In the genomic region with DNA sequence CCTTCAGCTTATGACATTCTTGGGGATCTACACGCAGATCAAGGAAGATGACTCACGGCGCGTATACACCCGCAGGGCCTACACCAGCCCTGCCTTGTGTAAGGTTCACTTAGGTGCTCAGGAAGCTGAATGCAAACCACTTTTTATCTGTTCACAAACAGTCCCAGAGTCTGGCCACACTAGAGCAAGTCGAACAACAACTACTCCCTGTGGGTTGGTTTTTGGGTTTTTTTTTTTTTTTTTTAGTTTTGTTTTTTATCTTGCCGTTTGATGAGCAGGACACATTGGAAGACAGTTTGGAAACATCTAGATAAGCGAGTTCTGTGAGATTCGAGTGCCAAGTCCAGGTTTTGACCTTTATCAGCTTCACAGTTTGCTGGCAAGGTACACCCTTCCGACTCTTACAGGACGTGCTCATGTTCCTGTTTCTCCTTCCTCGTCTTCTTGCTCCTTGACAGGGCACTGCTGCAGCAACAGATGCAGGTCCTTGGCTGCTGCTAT, we compare ENCODE assay signal across 11 mouse cellular contexts. TPM values are rescaled to one million over a fixed set of nuclear protein-coding genes. Genes with fewer than 3 reads are reported as not detected.
A peak's percentile ranks its signal among the peaks of the same experiment; 100 is the strongest.
DNase-seq lines count a peak whose midpoint lies in the region; ATAC-seq and TF ChIP-seq lines count a peak whose summit lies in the region.
"Had no signal": no experiment of that assay in that cellular context is flagged by ENCODE, and none has a peak within 500 bp of the region (broad histone marks: within the 10 kb centered on the region; RNA-seq: fewer than 3 reads in every experiment).

No protein-coding gene starts in this region.

- no peaks in the 10 kb centered on the region for H3K27me3 ChIP-seq in MEL (ENCODE audit: control insufficient read depth in 1 of 2, insufficient read depth in 2 of 2, low read length in 2 of 2)
- H3K27me3 ChIP-seq in intestine, embryonic 16.5 days (replicated peaks; ENCODE audit: control insufficient read depth, insufficient read depth, low read length): no peaks in the 10 kb centered on the region
- H3K27me3 ChIP-seq in small intestine, adult 2 months (ENCODE audit: control insufficient read depth, insufficient read depth, low read length): no peaks in the 10 kb centered on the region
- H3K27me3 ChIP-seq in midbrain, postnatal 0 days (ENCODE audit: insufficient read depth, low read length): no peaks in the 10 kb centered on the region
- H3K27me3 ChIP-seq: limb, embryonic 12.5 days had no signal

- WGBS in intestine, embryonic 16.5 days: 63% methylated on average over 12 of the region's 12 CpGs
- WGBS in small intestine, adult 2 months: 17% methylated on average over 12 of the region's 12 CpGs
- WGBS in midbrain, postnatal 0 days: 91% methylated on average over 12 of the region's 12 CpGs

- peak overlapping the region; percentile 72 for H3K9ac ChIP-seq in MEL (ENCODE audit: control insufficient read depth, low read depth, low read length, poor library complexity, severe bottlenecking)
- H3K9ac ChIP-seq in intestine, embryonic 16.5 days (ENCODE audit: low read depth, low read length): no peak overlapping the region
- H3K9ac ChIP-seq in midbrain, postnatal 0 days (replicated peaks; ENCODE audit: low read length, poor library complexity, severe bottlenecking): no peak overlapping the region
- H3K9ac ChIP-seq: limb, embryonic 12.5 days had no signal

- no peak overlapping the region for H3K4me2 ChIP-seq in intestine, embryonic 16.5 days (ENCODE audit: low read depth, low read length)
- H3K4me2 ChIP-seq in midbrain, postnatal 0 days (ENCODE audit: low read depth, low read length, poor library complexity, severe bottlenecking): no peak overlapping the region
- H3K4me2 ChIP-seq: limb, embryonic 12.5 days had no signal

- no peaks in the 10 kb centered on the region for H3K9me3 ChIP-seq in MEL (replicated peaks; ENCODE audit: insufficient read depth, low read length)
- no peaks in the 10 kb centered on the region for H3K9me3 ChIP-seq in intestine, embryonic 16.5 days (ENCODE audit: control insufficient read depth, low read length)
- H3K9me3 ChIP-seq in midbrain, postnatal 0 days (ENCODE audit: low read length): no peaks in the 10 kb centered on the region
- H3K9me3 ChIP-seq: limb, embryonic 12.5 days had no signal

- TF ChIP-seq POLR2A in MEL (IDR thresholded peaks at IDR 0.05; ENCODE audit: control insufficient read depth in 1 of 2, insufficient read depth in 1 of 2, low read depth in 1 of 2, low read length in 2 of 2, poor library complexity in 1 of 2): peak in 1 of 2 experiments; percentile 66; a peak in 2 of 4 replicates
- no peak for TF ChIP-seq POLR2A in small intestine, adult 2 months (IDR thresholded peaks at IDR 0.05; ENCODE audit: low read depth, low read length)

- peaks cover 18% of the 10 kb centered on the region for H3K79me2 ChIP-seq in MEL (ENCODE audit: control insufficient read depth, insufficient read depth, low read length, poor library complexity)

- H3K27ac ChIP-seq in MEL (ENCODE audit: control insufficient read depth, low read depth, low read length): peak overlapping the region; percentile 100
- peak overlapping the region; percentile 60 for H3K27ac ChIP-seq in intestine, embryonic 16.5 days (ENCODE audit: low read length)
- H3K27ac ChIP-seq in small intestine, adult 2 months (ENCODE audit: insufficient read depth, low read depth, low read length): peak overlapping the region; percentile 94
- no peak overlapping the region for H3K27ac ChIP-seq in midbrain, postnatal 0 days (ENCODE audit: low read depth, low read length)
- H3K27ac ChIP-seq: gastrocnemius, adult 2 months; limb, embryonic 12.5 days had no signal

- H3K36me3 ChIP-seq in MEL (ENCODE audit: control insufficient read depth in 1 of 2, insufficient read depth in 2 of 2, low read length in 2 of 2): peaks cover 4 to 74% of the 10 kb centered on the region in 2 experiments
- no peaks in the 10 kb centered on the region for H3K36me3 ChIP-seq in intestine, embryonic 16.5 days (ENCODE audit: control insufficient read depth, insufficient read depth, low read length)
- H3K36me3 ChIP-seq in small intestine, adult 2 months (ENCODE audit: control insufficient read depth, insufficient read depth, low read length): peaks cover 21% of the 10 kb centered on the region
- H3K36me3 ChIP-seq in midbrain, postnatal 0 days (ENCODE audit: insufficient read depth, low read length): no peaks in the 10 kb centered on the region
- H3K36me3 ChIP-seq: limb, embryonic 12.5 days had no signal

- no peak for TF ChIP-seq RAD21 in MEL (IDR thresholded peaks at IDR 0.05; ENCODE audit: low read depth, low read length)

- peak; percentile 77 for ATAC-seq in intestine, embryonic 16.5 days
- no peak for ATAC-seq in midbrain, postnatal 0 days (ENCODE audit: low FRiP score)

- peaks cover 36 to 48% of the 10 kb centered on the region in 2 experiments for H3K4me1 ChIP-seq in MEL (ENCODE audit: control insufficient read depth in 1 of 2, insufficient read depth in 2 of 2, low read length in 2 of 2)
- H3K4me1 ChIP-seq in intestine, embryonic 16.5 days (ENCODE audit: control insufficient read depth, insufficient read depth, low read length): peaks cover 5% of the 10 kb centered on the region
- peaks cover 20% of the 10 kb centered on the region for H3K4me1 ChIP-seq in small intestine, adult 2 months (ENCODE audit: control insufficient read depth, insufficient read depth, insufficient read length, low read length)
- no peaks in the 10 kb centered on the region for H3K4me1 ChIP-seq in midbrain, postnatal 0 days (ENCODE audit: insufficient read depth, low read length)
- H3K4me1 ChIP-seq: limb, embryonic 12.5 days had no signal

- DNase-seq in CD4-positive helper T cell, adult 2 months (ENCODE audit: low read depth, low spot score): peak; percentile 85
- DNase-seq in MEL (ENCODE audit: low read depth, low spot score): peak; percentile 97
- DNase-seq in midbrain, postnatal 0 days (ENCODE audit: low spot score): no peak
- DNase-seq in right cerebral cortex, adult 18-20 months: no peak
- DNase-seq in frontal cortex, postnatal 14 days (ENCODE audit: low spot score in 2 of 2): no peak
- DNase-seq: gastrocnemius, adult 2 months; kidney, postnatal 14 days had no signal

- peak; percentile 99 for TF ChIP-seq EP300 in MEL (IDR thresholded peaks at IDR 0.05; ENCODE audit: low read depth in 1 of 2, low read length in 2 of 2)

- H3K4me3 ChIP-seq in MEL (ENCODE audit: control insufficient read depth in 1 of 2, insufficient read depth in 1 of 2, low read depth in 2 of 2, low read length in 2 of 2): peak overlapping the region in 1 of 2 experiments; percentile 9; a peak in 1 of 4 replicates
- no peak overlapping the region for H3K4me3 ChIP-seq in intestine, embryonic 16.5 days (ENCODE audit: low read length)
- H3K4me3 ChIP-seq in small intestine, adult 2 months (ENCODE audit: low read depth, low read length): no peak overlapping the region
- no peak overlapping the region for H3K4me3 ChIP-seq in midbrain, postnatal 0 days (ENCODE audit: low read depth, low read length)
- H3K4me3 ChIP-seq: gastrocnemius, adult 2 months; limb, embryonic 12.5 days; myocyte had no signal

- no peak for TF ChIP-seq CTCF in MEL (IDR thresholded peaks at IDR 0.05 in 2 of 3, conservative IDR thresholded peaks at IDR 0.05 in 1 of 3; ENCODE audit: control insufficient read depth in 1 of 3, insufficient read depth in 1 of 3, low read depth in 2 of 3, low read length in 3 of 3, poor library complexity in 1 of 3, severe bottlenecking in 1 of 3)
- TF ChIP-seq CTCF in small intestine, adult 2 months (IDR thresholded peaks at IDR 0.05; ENCODE audit: extremely low read depth, insufficient read length, insufficient replicate concordance, low read depth, low read length): no peak
- no peak for TF ChIP-seq CTCF in midbrain, postnatal 0 days (IDR thresholded peaks at IDR 0.05)

TF ChIP-seq in MEL, 35 proteins besides CTCF, POLR2A, EP300 and RAD21 (continues in another document):
- TF ChIP-seq POLR2AphosphoS5 (IDR thresholded peaks at IDR 0.05; ENCODE audit: borderline replicate concordance, low read depth, low read length) (no peak), TBP (IDR thresholded peaks at IDR 0.05; ENCODE audit: low read depth, low read length) (peak; percentile 56), ETS1 (IDR thresholded peaks at IDR 0.05; ENCODE audit: low read depth, low read length) (peak; percentile 98), SIN3A (IDR thresholded peaks at IDR 0.05; ENCODE audit: low read length) (peak; percentile 99), GATA1 (IDR thresholded peaks at IDR 0.05; ENCODE audit: low read depth, low read length) (peak; percentile 100), SMC3 (IDR thresholded peaks at IDR 0.05; ENCODE audit: low read depth, low read length) (no peak), MAZ (IDR thresholded peaks at IDR 0.05; ENCODE audit: low read depth, low read length) (peak; percentile 70; the same call in 1 of the 2 replicates), NRF1 (IDR thresholded peaks at IDR 0.05; ENCODE audit: insufficient read depth, low read depth, low read length, poor library complexity, severe bottlenecking) (no peak), ZKSCAN1 (IDR thresholded peaks at IDR 0.05; ENCODE audit: low read depth, low read length) (no peak; the same call in 1 of the 2 replicates), MAFK (IDR thresholded peaks at IDR 0.05; ENCODE audit: borderline replicate concordance, low read depth, low read length) (peak; percentile 85), CHD1 (IDR thresholded peaks at IDR 0.05; ENCODE audit: low read depth, low read length) (no peak), CHD2 (IDR thresholded peaks at IDR 0.05; ENCODE audit: low read length) (peak; percentile 33; the same call in 1 of the 2 replicates), ELF1 (IDR thresholded peaks at IDR 0.05; ENCODE audit: low read depth, low read length) (peak; percentile 57; the same call in 1 of the 2 replicates), BHLHE40 (IDR thresholded peaks at IDR 0.05; ENCODE audit: borderline replicate concordance, low read depth, low read length) (peak; percentile 84), MEF2A (IDR thresholded peaks at IDR 0.05; ENCODE audit: extremely low read depth, insufficient replicate concordance, low read depth, low read length, poor library complexity, severe bottlenecking) (no peak), MXI1 (IDR thresholded peaks at IDR 0.05; ENCODE audit: low read depth, low read length) (peak; percentile 23; the same call in 1 of the 2 replicates), POLR2AphosphoS2 (IDR thresholded peaks at IDR 0.05; ENCODE audit: low read length) (peak; percentile 76; the same call in 1 of the 2 replicates), NELFE (IDR thresholded peaks at IDR 0.05; ENCODE audit: low read depth, low read length) (peak; percentile 24; the same call in 1 of the 2 replicates)

RNA-seq across cellular contexts. Expression of a gene that starts 21.0 kb away (rescaled TPM):
- 40.4 and 46.7 TPM in 2 replicates for total RNA-seq in MEL (2012; rRNA removed)
- polyA plus RNA-seq in MEL (2012; ENCODE audit: insufficient read depth in 1 of 2, insufficient read length in 2 of 2, low read depth in 1 of 2, low replicate concordance in 2 of 2, missing spikeins in 1 of 2): 10 to 100 TPM; 64.1 to 99.1 TPM
- polyA plus RNA-seq in intestine, embryonic 16.5 days (2015; fragmentation: Nextera tagmentation; extraction: Ambion mirVana): 85.0 and 104 TPM in 2 replicates
- polyA plus RNA-seq in small intestine, adult 2 months (2012; rRNA removed): 12.8 and 77.5 TPM in 2 replicates
- 5.4 and 5.9 TPM in 2 replicates for total RNA-seq in midbrain, postnatal 0 days (2014; rRNA removed)
- polyA plus RNA-seq in midbrain, postnatal 0 days (2015; fragmentation: Nextera tagmentation; extraction: Ambion mirVana): 2.2 and 3.5 TPM in 2 replicates
- polyA plus RNA-seq: myocyte had no signal

Comparison
In these comparisons a context has a peak if more than half of its experiments do, and no peak if none do; other contexts are left out.
1. DNase-seq: peak in CD4-positive helper T cell, adult 2 months (single experiment) and MEL (single experiment); none in midbrain, postnatal 0 days (single experiment), right cerebral cortex, adult 18-20 months (single experiment) and frontal cortex, postnatal 14 days (0 of 2).